Mouse (Mus musculus): ENCODE measurements at regions not wholly inside any gene's neighbourhood (a gene's known extent, or its start where the extent isn't known, plus 50 kb on each side); places are given as distances from the start of the nearest gene placed in this dataset.

DNA sequence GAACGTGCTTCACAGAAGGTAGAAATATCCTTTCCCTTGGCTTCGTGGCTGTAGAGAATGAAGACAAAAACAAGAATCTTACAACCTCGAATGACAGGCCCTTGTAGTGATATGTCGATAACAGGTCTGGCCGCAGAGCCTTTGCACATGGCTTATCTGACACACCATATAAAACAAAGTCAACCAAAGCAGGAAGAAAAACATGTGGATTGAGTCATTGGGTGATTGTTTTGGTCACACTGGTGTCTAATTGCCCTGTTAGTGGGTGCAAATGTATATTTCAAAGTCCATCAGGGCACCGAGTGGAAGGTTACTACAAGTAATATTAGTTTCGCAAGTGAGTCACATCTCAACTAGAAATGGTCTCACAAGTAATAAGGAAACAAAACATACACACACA is 569.9 kb upstream of the Itga1 start:
- Histone ChIP-seq H3K27me3 (no peaks in the 10 kb centered on the region), H3K9me3 (replicated peaks) (no peaks in the 10 kb centered on the region), H3K4me3 (replicated peaks) (no peak overlapping the region), H3K4me2 (replicated peaks) (no peak overlapping the region), H3K27ac (replicated peaks) (no peak overlapping the region), H3K9ac (no peak overlapping the region), H3K36me3 (no peaks in the 10 kb centered on the region), H3K4me1 (no peaks in the 10 kb centered on the region)
- 85% methylated on average over 7 of the region's 7 CpGs for WGBS
- no peak for ATAC-seq (ENCODE audit: insufficient number of reproducible peaks, low FRiP score, low TSS enrichment, low read depth)

DNA sequence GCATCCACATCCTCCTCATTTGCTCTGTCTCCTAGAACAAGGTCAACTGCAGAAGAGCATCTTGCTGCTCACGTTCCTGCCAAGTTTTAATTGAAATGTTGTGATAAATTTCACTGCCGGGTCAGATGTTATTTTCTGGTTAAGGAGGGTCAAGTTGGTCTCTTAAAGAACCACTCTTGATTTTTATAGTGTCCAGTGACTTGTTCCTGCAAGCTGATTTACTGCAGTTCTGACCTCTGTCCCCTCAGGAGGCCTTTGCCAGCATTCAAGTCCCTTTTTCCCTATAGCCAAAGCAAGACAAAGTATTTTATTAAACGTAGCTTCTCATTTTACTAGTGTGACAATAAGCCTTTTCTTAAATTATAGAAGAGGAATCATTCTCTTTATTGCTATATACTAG is 567.8 kb upstream of the Itga1 start:
- 52% methylated on average over 3 of the region's 3 CpGs for WGBS
- Histone ChIP-seq H3K27ac (replicated peaks) (no peak overlapping the region), H3K4me1 (no peaks in the 10 kb centered on the region), H3K9me3 (replicated peaks) (no peaks in the 10 kb centered on the region), H3K4me3 (replicated peaks) (no peak overlapping the region), H3K36me3 (no peaks in the 10 kb centered on the region), H3K27me3 (no peaks in the 10 kb centered on the region), H3K4me2 (replicated peaks) (no peak overlapping the region), H3K9ac (no peak overlapping the region)
- ATAC-seq (ENCODE audit: insufficient number of reproducible peaks, low FRiP score, low TSS enrichment, low read depth) = no peak

DNA sequence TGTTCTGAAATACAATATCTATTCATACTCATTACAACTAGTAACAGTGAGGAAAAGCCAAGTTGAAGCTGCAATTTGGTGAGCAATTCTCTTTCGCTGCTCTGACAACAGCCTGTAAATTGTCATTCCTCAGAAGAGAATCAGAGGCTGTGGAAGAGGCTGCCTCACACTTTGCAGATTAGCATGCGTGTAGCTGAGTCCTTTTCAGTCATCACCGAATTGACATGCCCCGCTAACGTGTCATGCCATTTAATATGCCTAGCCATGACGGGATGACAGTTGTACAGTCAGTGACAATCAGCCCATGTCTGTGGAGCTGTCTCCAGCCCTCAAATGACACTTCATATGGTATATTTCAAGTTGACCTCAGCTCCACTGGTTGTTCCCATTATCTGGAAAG is 553.4 kb upstream of the Itga1 start:
- 71% methylated on average over 6 of the region's 6 CpGs for WGBS
- H3K27ac ChIP-seq (replicated peaks) = no peak overlapping the region
- H3K36me3 ChIP-seq = no peaks in the 10 kb centered on the region
- H3K4me3 ChIP-seq (replicated peaks) = no peak overlapping the region
- no peaks in the 10 kb centered on the region for H3K27me3 ChIP-seq
- no peak overlapping the region for H3K9ac ChIP-seq
- no peaks in the 10 kb centered on the region for H3K9me3 ChIP-seq (replicated peaks)
- H3K4me1 ChIP-seq = no peaks in the 10 kb centered on the region
- H3K4me2 ChIP-seq (replicated peaks) = no peak overlapping the region
- ATAC-seq (ENCODE audit: insufficient number of reproducible peaks, low FRiP score, low TSS enrichment, low read depth) = no peak

DNA sequence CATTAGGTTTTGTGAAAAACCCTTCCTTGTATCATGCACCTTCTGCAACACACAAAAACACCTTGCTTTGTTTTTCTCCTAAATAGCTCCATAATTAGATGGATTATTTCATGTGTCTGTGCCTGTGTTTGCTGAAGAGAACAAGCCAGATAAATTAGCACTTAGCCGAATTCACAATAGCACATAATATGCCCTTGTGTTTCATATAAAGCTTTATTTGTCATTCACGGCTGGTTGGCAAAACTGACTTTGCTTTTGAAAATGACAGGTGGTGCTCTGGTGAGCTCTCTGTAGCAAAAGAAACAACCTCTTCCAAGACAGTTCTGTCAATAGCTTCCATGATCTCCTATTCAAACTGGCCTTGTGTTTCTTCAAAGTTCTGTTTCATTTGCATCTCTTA is 551.2 kb upstream of the Itga1 start:
- Histone ChIP-seq H3K9ac (no peak overlapping the region), H3K4me1 (no peaks in the 10 kb centered on the region), H3K4me2 (replicated peaks) (no peak overlapping the region), H3K27ac (replicated peaks) (no peak overlapping the region), H3K27me3 (no peaks in the 10 kb centered on the region), H3K9me3 (replicated peaks) (no peaks in the 10 kb centered on the region), H3K4me3 (replicated peaks) (no peak overlapping the region), H3K36me3 (no peaks in the 10 kb centered on the region)
- WGBS = 56% methylated on average over 2 of the region's 2 CpGs
- ATAC-seq (ENCODE audit: insufficient number of reproducible peaks, low FRiP score, low TSS enrichment, low read depth) = no peak

DNA sequence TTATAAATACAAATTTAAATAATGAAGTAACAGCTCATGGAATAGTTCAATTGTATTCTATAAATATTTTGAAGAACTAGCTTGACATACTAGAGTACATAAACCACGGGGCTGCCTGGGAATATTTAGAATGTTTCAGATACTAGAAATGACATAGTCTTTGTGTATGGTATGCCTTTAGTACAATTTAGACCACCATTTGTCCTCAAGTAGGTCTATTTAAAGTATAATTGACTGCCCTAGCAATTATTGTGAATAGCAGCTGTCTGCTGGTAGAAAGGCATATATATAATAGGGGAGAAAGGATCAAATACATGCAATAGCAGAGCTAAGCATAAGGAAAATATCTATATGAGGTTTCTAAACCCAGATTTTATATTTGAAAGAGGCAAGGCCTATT is 550.6 kb upstream of the Itga1 start:
- H3K27ac ChIP-seq (replicated peaks) = no peak overlapping the region
- H3K27me3 ChIP-seq = no peaks in the 10 kb centered on the region
- no peaks in the 10 kb centered on the region for H3K36me3 ChIP-seq
- no peak overlapping the region for H3K4me3 ChIP-seq (replicated peaks)
- no peak for ATAC-seq (ENCODE audit: insufficient number of reproducible peaks, low FRiP score, low TSS enrichment, low read depth)
- WGBS = 57% methylated on average over 1 of the region's 1 CpGs
- H3K4me1 ChIP-seq = no peaks in the 10 kb centered on the region
- no peak overlapping the region for H3K4me2 ChIP-seq (replicated peaks)
- no peaks in the 10 kb centered on the region for H3K9me3 ChIP-seq (replicated peaks)
- no peak overlapping the region for H3K9ac ChIP-seq

DNA sequence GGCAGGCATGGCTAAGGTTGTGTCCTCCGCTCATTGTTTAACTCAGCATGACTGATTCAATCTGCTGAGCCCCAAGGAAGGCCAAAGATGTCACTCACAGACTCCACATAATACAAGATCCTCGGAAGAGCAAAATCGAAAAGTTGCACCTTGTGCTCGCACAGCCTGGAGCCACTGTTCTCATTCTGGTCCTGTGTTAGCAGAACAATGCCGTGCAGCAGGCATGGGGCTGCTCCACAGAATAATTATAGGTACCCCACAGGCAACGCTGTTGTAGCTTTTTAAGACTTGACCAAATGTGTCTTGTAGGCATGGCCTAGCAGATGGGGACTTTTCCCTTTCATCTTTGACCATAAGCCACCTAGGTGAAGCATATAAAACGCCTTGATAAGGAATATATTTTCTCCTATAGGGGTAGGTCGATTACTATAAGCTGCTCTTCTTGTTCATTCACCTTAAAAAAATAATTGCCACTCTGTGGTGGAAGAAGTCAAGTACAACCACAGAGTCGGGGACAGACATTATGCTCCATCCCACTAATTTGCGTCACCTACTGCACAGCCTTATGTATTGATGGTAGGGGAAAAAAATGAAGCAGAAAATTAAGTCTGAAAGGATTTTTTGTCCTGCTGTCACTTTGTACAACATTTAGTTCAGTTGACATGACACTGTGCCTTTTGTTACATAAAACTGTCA is 529.8 kb upstream of the Itga1 start:
- Histone ChIP-seq H3K4me3 (replicated peaks) (no peak overlapping the region), H3K4me2 (replicated peaks) (no peak overlapping the region), H3K4me1 (no peaks in the 10 kb centered on the region), H3K27me3 (no peaks in the 10 kb centered on the region), H3K9me3 (replicated peaks) (no peaks in the 10 kb centered on the region), H3K36me3 (no peaks in the 10 kb centered on the region), H3K27ac (replicated peaks) (no peak overlapping the region), H3K9ac (no peak overlapping the region)
- WGBS = 65% methylated on average over 10 of the region's 10 CpGs
- no peak for ATAC-seq (ENCODE audit: insufficient number of reproducible peaks, low FRiP score, low TSS enrichment, low read depth)

DNA sequence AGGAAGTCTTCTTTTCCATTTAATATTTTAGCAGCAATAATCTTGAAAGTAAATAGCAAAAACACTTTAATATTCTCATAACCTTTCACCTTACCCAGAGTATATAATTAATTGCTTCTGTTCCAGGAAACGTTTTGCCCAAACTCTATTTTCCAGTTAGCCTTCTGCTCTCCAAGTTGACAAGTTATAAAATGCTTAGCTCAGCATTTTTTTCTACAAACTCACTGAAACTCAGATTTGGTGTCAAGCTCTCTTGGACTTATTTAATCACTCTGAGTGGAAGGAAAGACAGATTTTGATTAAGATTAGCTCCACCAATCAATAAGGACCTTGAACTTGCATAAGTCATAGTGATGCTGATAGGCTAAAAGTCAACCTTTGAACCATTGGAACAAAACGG is 528.8 kb upstream of the Itga1 start:
- WGBS = 60% methylated on average over 2 of the region's 2 CpGs
- no peak overlapping the region for H3K27ac ChIP-seq (replicated peaks)
- H3K4me3 ChIP-seq (replicated peaks) = no peak overlapping the region
- no peak for ATAC-seq (ENCODE audit: insufficient number of reproducible peaks, low FRiP score, low TSS enrichment, low read depth)
- no peak overlapping the region for H3K4me2 ChIP-seq (replicated peaks)
- no peak overlapping the region for H3K9ac ChIP-seq
- H3K4me1 ChIP-seq = no peaks in the 10 kb centered on the region
- H3K27me3 ChIP-seq = no peaks in the 10 kb centered on the region
- no peaks in the 10 kb centered on the region for H3K36me3 ChIP-seq
- H3K9me3 ChIP-seq (replicated peaks) = no peaks in the 10 kb centered on the region

DNA sequence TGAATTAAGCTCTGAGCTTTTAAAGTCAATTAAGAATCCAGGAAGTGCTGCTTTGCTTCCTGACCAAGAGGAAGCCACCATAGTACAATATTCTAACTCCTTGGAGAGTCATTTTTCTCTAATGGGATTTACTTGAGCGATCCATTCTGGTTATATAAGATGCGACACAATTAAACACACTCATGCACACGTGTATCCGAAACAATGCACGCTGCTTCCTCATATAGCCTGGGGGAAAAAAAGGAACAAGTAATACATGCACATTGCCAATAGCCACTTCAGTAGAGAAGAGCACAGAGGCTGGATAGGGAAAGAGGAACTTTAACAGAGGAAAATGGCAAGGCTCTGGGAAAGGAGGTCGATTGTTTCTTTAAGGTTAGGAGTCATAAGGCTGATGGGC is 511.4 kb upstream of the Itga1 start:
- Histone ChIP-seq H3K4me2 (replicated peaks) (no peak overlapping the region), H3K27ac (replicated peaks) (no peak overlapping the region), H3K4me3 (replicated peaks) (no peak overlapping the region), H3K27me3 (no peaks in the 10 kb centered on the region), H3K36me3 (no peaks in the 10 kb centered on the region), H3K9ac (no peak overlapping the region), H3K4me1 (no peaks in the 10 kb centered on the region), H3K9me3 (replicated peaks) (no peaks in the 10 kb centered on the region)
- 34% methylated on average over 6 of the region's 6 CpGs for WGBS
- ATAC-seq (ENCODE audit: insufficient number of reproducible peaks, low FRiP score, low TSS enrichment, low read depth) = no peak

DNA sequence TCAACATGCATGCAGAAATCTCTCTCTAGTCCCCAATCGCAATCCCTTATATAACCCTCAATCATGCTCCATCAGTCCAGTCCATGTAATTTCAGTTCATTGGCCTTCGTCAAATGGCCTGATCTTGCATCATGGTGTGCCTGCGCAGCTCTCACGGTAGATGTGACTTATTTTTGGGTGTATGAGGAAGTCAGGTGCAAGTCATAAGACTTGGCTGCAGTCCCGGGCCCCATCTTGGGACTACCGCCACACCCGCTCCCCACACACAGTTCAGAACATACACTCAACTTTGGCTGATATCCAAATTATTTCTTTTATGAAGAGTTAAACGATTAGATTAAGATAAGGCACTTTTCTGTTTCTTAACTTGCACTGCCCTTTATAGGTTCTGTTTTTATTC is 504.7 kb upstream of the Itga1 start:
- no peak for ATAC-seq (ENCODE audit: insufficient number of reproducible peaks, low FRiP score, low TSS enrichment, low read depth)
- Histone ChIP-seq H3K4me3 (replicated peaks) (no peak overlapping the region), H3K4me1 (no peaks in the 10 kb centered on the region), H3K36me3 (no peaks in the 10 kb centered on the region), H3K9me3 (replicated peaks) (no peaks in the 10 kb centered on the region), H3K27me3 (no peaks in the 10 kb centered on the region), H3K9ac (no peak overlapping the region), H3K27ac (replicated peaks) (no peak overlapping the region), H3K4me2 (replicated peaks) (no peak overlapping the region)
- 86% methylated on average over 8 of the region's 8 CpGs for WGBS

DNA sequence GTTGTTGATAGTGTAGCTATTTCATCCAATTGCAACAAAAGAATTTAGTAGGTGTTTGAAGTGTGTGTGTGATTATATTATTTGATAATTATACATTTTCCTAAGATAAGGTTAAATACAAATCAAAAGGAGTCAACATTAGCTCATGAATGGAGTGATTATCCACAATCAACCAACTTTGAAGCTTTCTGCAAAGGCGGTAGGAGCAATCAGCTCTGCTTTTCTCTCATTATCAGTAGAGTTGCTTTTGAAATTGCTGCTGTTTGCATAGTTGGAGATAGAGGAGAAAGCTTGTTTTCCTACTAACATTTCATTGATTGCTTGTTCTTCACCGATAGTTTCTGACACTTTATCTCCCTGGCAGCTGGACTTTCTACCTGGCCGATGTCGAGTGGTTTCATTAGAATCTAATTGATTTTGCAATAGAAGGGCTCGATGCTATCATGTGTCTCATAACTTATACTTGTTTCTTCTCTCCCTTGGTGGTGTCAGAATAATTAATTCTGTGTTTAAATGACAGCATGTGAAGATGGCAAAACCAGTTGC is 493.4 kb upstream of the Itga1 start:
- WGBS = 82% methylated on average over 5 of the region's 5 CpGs
- ATAC-seq (ENCODE audit: insufficient number of reproducible peaks, low FRiP score, low TSS enrichment, low read depth) = no peak

DNA sequence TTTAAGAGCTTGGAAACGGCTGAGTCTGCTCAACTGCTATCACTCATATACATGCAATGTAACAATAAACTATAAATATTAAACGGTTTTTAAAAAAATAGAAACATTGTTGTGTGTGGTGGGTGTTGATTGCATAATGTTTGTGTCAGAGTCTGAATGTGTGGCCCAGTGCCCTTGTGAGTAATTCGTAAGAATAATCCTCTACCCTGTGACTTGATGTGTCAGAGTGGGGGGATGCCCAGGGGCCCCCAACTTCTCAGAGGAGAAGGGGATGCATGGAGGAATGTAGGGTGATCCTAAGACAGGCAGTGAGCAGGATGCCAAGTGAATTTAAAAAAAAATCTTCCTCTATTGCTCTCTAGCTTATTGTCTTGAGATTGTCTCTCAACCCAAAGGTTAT is 474.2 kb upstream of the Itga1 start:
- H3K27me3 ChIP-seq = no peaks in the 10 kb centered on the region
- 77% methylated on average over 3 of the region's 3 CpGs for WGBS
- no peaks in the 10 kb centered on the region for H3K4me1 ChIP-seq
- no peak overlapping the region for H3K4me3 ChIP-seq (replicated peaks)
- no peak overlapping the region for H3K4me2 ChIP-seq (replicated peaks)
- H3K9ac ChIP-seq = no peak overlapping the region
- H3K36me3 ChIP-seq = no peaks in the 10 kb centered on the region
- no peaks in the 10 kb centered on the region for H3K9me3 ChIP-seq (replicated peaks)
- ATAC-seq (ENCODE audit: insufficient number of reproducible peaks, low FRiP score, low TSS enrichment, low read depth) = no peak
- H3K27ac ChIP-seq (replicated peaks) = no peak overlapping the region

More for the DNA sequence above, 493.4 kb upstream of the Itga1 start:
- Histone ChIP-seq H3K4me2 (replicated peaks) (no peak overlapping the region), H3K4me1 (no peaks in the 10 kb centered on the region), H3K36me3 (no peaks in the 10 kb centered on the region), H3K4me3 (replicated peaks) (no peak overlapping the region), H3K27me3 (no peaks in the 10 kb centered on the region), H3K27ac (replicated peaks) (no peak overlapping the region), H3K9ac (no peak overlapping the region), H3K9me3 (replicated peaks) (no peaks in the 10 kb centered on the region)
